Mouse (Mus musculus): ENCODE data around the gene Uba3. TPM values are rescaled to one million over a fixed set of nuclear protein-coding genes. Genes with fewer than 3 reads are reported as not detected.
A peak's percentile ranks its signal among the peaks of the same experiment; 100 is the strongest.

Uba3 gene
- total and polyA plus RNA-seq, 2 experiments from 2014 or later: 54.5 to 63.9 TPM

DNA sequence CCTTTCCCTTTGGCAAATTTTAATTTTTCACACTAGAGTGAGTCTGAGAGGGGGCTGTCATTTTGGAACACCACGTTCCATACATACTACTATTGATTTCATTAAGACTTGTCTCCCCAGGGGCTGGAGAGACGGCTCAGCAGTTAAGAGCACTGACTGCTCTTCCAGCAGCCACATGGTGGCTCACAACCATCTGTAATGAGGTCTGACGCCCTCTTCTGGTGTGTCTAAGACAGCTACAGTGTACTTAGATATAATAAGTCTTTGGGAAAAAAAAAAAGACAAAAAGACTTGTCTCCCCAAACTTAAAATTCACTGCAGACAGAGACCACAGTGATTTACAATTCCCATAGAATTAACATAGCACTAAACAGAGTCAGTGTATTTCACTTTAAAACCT is 5.0 kb downstream of the Uba3 start:
- 54% methylated on average over 3 of the region's 3 CpGs for WGBS
- H3K9ac ChIP-seq (replicated peaks; ENCODE audit: low read length, poor library complexity, severe bottlenecking): no peak overlapping the region
- peaks cover 15% of the 10 kb centered on the region; the same call in 1 of the 2 replicates for H3K36me3 ChIP-seq (ENCODE audit: insufficient read depth, low read length)
- ATAC-seq (ENCODE audit: low FRiP score) (no peak), DNase-seq (ENCODE audit: low spot score) (no peak)
- H3K9me3 ChIP-seq (ENCODE audit: low read length): no peaks in the 10 kb centered on the region
- no peaks in the 10 kb centered on the region for H3K27me3 ChIP-seq (ENCODE audit: insufficient read depth, low read length)
- H3K4me2 ChIP-seq (ENCODE audit: low read depth, low read length, poor library complexity, severe bottlenecking): no peak overlapping the region
- no peak overlapping the region for H3K27ac ChIP-seq (ENCODE audit: low read depth, low read length)
- H3K4me3 ChIP-seq (ENCODE audit: low read depth, low read length): no peak overlapping the region
- TF ChIP-seq CTCF (IDR thresholded peaks at IDR 0.05): peak; percentile 51
- no peaks in the 10 kb centered on the region for H3K4me1 ChIP-seq (ENCODE audit: insufficient read depth, low read length)

- Histone ChIP-seq H3K4me1 (ENCODE audit: insufficient read depth, low read length) (0 out of 2 replicates have a peak, but pooled peaks cover 5% of the 10 kb centered on the region), H3K4me3 (ENCODE audit: low read depth, low read length) (peak overlapping the region; percentile 87), H3K9me3 (ENCODE audit: low read length) (no peaks in the 10 kb centered on the region), H3K27ac (ENCODE audit: low read depth, low read length) (peak overlapping the region; percentile 79), H3K4me2 (ENCODE audit: low read depth, low read length, poor library complexity, severe bottlenecking) (peak overlapping the region; percentile 81), H3K27me3 (ENCODE audit: insufficient read depth, low read length) (no peaks in the 10 kb centered on the region), H3K36me3 (ENCODE audit: insufficient read depth, low read length) (peaks cover 11% of the 10 kb centered on the region; the same call in 1 of the 2 replicates), H3K9ac (replicated peaks; ENCODE audit: low read length, poor library complexity, severe bottlenecking) (peak overlapping the region; percentile 90)
- no peak for TF ChIP-seq CTCF (IDR thresholded peaks at IDR 0.05)
- peak; percentile 52 for DNase-seq (ENCODE audit: low spot score)
- peak; percentile 67 for ATAC-seq (ENCODE audit: low FRiP score)
- 12% methylated on average over 11 of the region's 11 CpGs for WGBS
Measured at GRCm38 (mm10) chr6:97179367-97179828, 26.0 kb downstream of the Uba3 start.

DNA sequence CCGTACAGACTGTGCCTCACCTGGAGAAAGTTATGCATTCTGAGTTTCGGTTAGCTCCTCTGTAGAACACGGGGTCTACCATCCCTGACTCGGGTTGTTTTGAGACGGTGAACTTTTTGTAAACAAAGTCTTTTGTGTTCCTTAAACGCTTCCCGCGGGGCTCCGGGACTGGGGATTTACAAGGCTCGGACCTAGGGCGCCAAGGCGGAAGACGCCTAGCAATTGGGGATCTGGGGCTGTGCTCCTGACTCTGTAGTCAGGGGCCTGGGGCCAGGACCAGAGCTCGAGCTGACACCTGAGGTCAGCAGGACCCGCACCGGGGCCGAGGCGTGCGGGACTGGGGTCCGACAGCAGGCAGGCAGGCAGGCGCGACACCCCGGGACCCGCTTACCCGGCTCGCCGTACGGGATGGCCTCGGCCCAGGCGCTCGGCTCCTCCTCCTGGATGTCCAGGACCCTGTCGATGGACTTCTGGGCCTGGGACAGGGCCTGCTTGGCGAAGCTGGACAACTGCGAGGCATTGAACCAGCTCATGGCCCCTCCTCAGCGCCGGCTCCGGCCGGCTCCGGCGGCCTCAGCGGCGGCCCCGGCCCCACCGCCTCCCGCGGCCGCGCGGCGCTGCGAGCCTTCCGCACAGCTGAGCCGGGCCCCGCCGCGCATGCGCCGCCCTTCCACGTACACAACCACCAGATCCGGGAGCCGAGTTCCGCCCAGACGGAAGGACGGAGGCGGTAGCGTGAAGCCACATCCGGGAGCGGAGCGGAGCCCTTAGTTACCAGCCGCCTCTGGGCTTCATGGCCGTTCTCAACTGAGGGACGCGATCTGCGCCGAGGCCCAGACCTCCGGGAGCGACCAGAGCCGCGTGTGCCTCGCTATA is 26.7 kb downstream of the Uba3 start, which contains the start of gene Tmf1:
Gene Tmf1, minus strand, starts transcription at position 632 of the 876 bp plus-strand sequence.
- Histone ChIP-seq H3K27ac (ENCODE audit: low read depth, low read length) (peak within 1 kb of the TSS; percentile 79), H3K4me3 (ENCODE audit: low read depth, low read length) (peak within 1 kb of the TSS; percentile 87), H3K9me3 (ENCODE audit: low read length) (no peaks in the 10 kb centered on the region), H3K27me3 (ENCODE audit: insufficient read depth, low read length) (no peaks in the 10 kb centered on the region), H3K9ac (replicated peaks; ENCODE audit: low read length, poor library complexity, severe bottlenecking) (peak within 1 kb of the TSS; percentile 90), H3K4me2 (ENCODE audit: low read depth, low read length, poor library complexity, severe bottlenecking) (peak within 1 kb of the TSS; percentile 81), H3K4me1 (ENCODE audit: insufficient read depth, low read length) (0 out of 2 replicates have a peak, but pooled peaks cover 5% of the 10 kb centered on the region), H3K36me3 (ENCODE audit: insufficient read depth, low read length) (peaks cover 11% of the 10 kb centered on the region; the same call in 1 of the 2 replicates)
- WGBS: under 1% methylated on average over 79 of the region's 80 CpGs
- ATAC-seq (ENCODE audit: low FRiP score) (peak; percentile 96), DNase-seq (ENCODE audit: low spot score) (peak; percentile 97)
- TF ChIP-seq CTCF (IDR thresholded peaks at IDR 0.05): no peak

DNA sequence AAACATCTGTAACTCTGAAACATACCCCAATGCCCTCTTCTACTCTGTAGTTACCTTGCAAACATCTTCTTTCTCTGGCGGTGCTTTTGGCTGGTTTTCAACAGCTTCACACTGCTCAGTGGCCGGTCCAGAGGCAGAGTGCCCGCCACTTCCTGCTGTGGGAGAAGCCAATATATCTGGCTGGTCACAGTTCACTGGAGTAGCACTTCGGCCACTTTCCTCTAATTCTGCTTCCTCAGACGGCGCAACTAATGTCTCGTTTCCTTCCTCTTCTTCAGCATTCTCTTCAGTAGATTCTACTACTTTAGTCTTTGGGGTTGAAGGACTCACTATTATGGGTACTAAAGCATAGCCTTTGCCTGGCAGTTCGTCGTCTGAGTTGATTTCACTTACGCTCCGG is 29.7 kb downstream of the Uba3 start:
- TF ChIP-seq CTCF (IDR thresholded peaks at IDR 0.05): no peak
- Histone ChIP-seq H3K27me3 (ENCODE audit: insufficient read depth, low read length) (no peaks in the 10 kb centered on the region), H3K9me3 (ENCODE audit: low read length) (no peaks in the 10 kb centered on the region), H3K4me3 (ENCODE audit: low read depth, low read length) (no peak overlapping the region), H3K4me2 (ENCODE audit: low read depth, low read length, poor library complexity, severe bottlenecking) (no peak overlapping the region), H3K36me3 (ENCODE audit: insufficient read depth, low read length) (peaks cover 15% of the 10 kb centered on the region; the same call in 1 of the 2 replicates), H3K27ac (ENCODE audit: low read depth, low read length) (no peak overlapping the region), H3K4me1 (ENCODE audit: insufficient read depth, low read length) (0 out of 2 replicates have a peak, but pooled peaks cover 5% of the 10 kb centered on the region), H3K9ac (replicated peaks; ENCODE audit: low read length, poor library complexity, severe bottlenecking) (no peak overlapping the region)
- 71% methylated on average over 11 of the region's 11 CpGs for WGBS
- ATAC-seq (ENCODE audit: low FRiP score): no peak
- DNase-seq (ENCODE audit: low spot score): no peak

DNA sequence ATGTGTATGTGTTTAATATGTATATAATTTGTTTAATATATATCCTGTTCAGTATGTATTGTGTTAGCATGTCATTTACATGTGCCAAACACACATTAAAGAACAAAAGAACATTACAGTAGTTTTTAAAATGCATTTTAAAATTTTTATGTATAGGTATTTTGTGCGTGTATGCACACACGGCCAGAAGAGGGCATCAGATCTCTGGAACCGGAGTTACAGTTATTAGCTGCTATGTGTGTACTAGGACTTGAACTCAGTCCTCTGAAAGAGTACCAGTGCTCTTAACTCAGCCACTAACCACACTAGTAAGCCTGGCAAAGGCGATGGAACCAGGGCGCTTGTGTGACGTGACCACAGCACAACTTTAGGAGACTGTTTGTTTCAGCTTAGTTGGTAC is 55.3 kb downstream of the Uba3 start:
- peak; percentile 54 for TF ChIP-seq CTCF (IDR thresholded peaks at IDR 0.05)
- DNase-seq (ENCODE audit: low spot score): no peak
- H3K27me3 ChIP-seq (ENCODE audit: insufficient read depth, low read length): no peaks in the 10 kb centered on the region
- H3K4me1 ChIP-seq (ENCODE audit: insufficient read depth, low read length): peaks cover 6% of the 10 kb centered on the region; the same call in 1 of the 2 replicates
- no peak overlapping the region for H3K9ac ChIP-seq (replicated peaks; ENCODE audit: low read length, poor library complexity, severe bottlenecking)
- 81% methylated on average over 6 of the region's 6 CpGs for WGBS
- H3K4me2 ChIP-seq (ENCODE audit: low read depth, low read length, poor library complexity, severe bottlenecking): no peak overlapping the region
- ATAC-seq (ENCODE audit: low FRiP score): no peak
- H3K36me3 ChIP-seq (ENCODE audit: insufficient read depth, low read length): no peaks in the 10 kb centered on the region
- H3K27ac ChIP-seq (ENCODE audit: low read depth, low read length): no peak overlapping the region
- no peak overlapping the region for H3K4me3 ChIP-seq (ENCODE audit: low read depth, low read length)
- no peaks in the 10 kb centered on the region for H3K9me3 ChIP-seq (ENCODE audit: low read length)

DNA sequence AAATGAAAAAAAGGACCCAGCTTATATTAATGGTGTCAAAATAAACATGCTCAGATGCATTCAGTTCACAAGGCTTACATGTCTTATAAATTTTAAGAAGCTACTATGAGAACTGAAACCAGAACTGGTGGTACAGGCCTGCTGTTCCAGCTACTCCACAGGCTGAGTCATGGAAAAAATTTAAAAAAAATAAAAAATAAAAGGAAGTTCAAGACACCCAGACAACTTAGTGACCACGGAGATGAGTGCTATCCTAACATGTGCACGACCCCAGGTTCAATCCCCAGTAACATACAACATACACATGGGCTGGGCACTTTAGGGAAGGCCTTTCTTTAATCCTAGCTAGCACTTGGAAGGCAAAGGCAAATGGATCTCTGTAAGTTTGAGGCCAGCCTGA is 55.7 kb downstream of the Uba3 start:
- H3K4me3 ChIP-seq (ENCODE audit: low read depth, low read length): no peak overlapping the region
- H3K4me1 ChIP-seq (ENCODE audit: insufficient read depth, low read length): peaks cover 6% of the 10 kb centered on the region; the same call in 1 of the 2 replicates
- no peak overlapping the region for H3K27ac ChIP-seq (ENCODE audit: low read depth, low read length)
- no peak for TF ChIP-seq CTCF (IDR thresholded peaks at IDR 0.05)
- no peak overlapping the region for H3K9ac ChIP-seq (replicated peaks; ENCODE audit: low read length, poor library complexity, severe bottlenecking)
- no peaks in the 10 kb centered on the region for H3K27me3 ChIP-seq (ENCODE audit: insufficient read depth, low read length)
- ATAC-seq (ENCODE audit: low FRiP score) (no peak), DNase-seq (ENCODE audit: low spot score) (no peak)
- no peaks in the 10 kb centered on the region for H3K9me3 ChIP-seq (ENCODE audit: low read length)
- no peak overlapping the region for H3K4me2 ChIP-seq (ENCODE audit: low read depth, low read length, poor library complexity, severe bottlenecking)
- H3K36me3 ChIP-seq (ENCODE audit: insufficient read depth, low read length): no peaks in the 10 kb centered on the region
- WGBS: 83% methylated on average over 2 of the region's 2 CpGs

Data from midbrain, postnatal 0 days (tissue).